Mouse (Mus musculus): ENCODE data around the gene Sdc4. TPM values are rescaled to one million over a fixed set of nuclear protein-coding genes. Genes with fewer than 3 reads are reported as not detected.

Gene Sdc4
- total RNA-seq, 1 experiment from 2014 or later, result 16.6 TPM

GRCm38 (mm10) chr2:164453047-164453757, 9.5 kb upstream of the Sdc4 start:
- ATAC-seq (replicated peaks; ENCODE audit: insufficient number of reproducible peaks, low FRiP score, low TSS enrichment, poor library complexity, severe bottlenecking), result no peak

- ATAC-seq (replicated peaks; ENCODE audit: insufficient number of reproducible peaks, low FRiP score, low TSS enrichment, poor library complexity, severe bottlenecking), result no peak
These were observed 8.5 kb upstream of the Sdc4 start for GRCm38 (mm10) chr2:164452000-164452676.

- no peak for ATAC-seq (replicated peaks; ENCODE audit: insufficient number of reproducible peaks, low FRiP score, low TSS enrichment, poor library complexity, severe bottlenecking)
These were observed 5.8 kb upstream of the Sdc4 start for GRCm38 (mm10) chr2:164449341-164450042.

- no peak for ATAC-seq (replicated peaks; ENCODE audit: insufficient number of reproducible peaks, low FRiP score, low TSS enrichment, poor library complexity, severe bottlenecking)
These were observed 5.2 kb upstream of the Sdc4 start for GRCm38 (mm10) chr2:164448921-164449320.

GRCm38 (mm10) chr2:164448140-164448539, 4.5 kb upstream of the Sdc4 start:
- no peak for ATAC-seq (replicated peaks; ENCODE audit: insufficient number of reproducible peaks, low FRiP score, low TSS enrichment, poor library complexity, severe bottlenecking)

- ATAC-seq (replicated peaks; ENCODE audit: insufficient number of reproducible peaks, low FRiP score, low TSS enrichment, poor library complexity, severe bottlenecking), result no peak
These were observed 2.4 kb upstream of the Sdc4 start for GRCm38 (mm10) chr2:164446086-164446469.

GRCm38 (mm10) chr2:164445399-164446085, 1.9 kb upstream of the Sdc4 start:
- no peak for ATAC-seq (replicated peaks; ENCODE audit: insufficient number of reproducible peaks, low FRiP score, low TSS enrichment, poor library complexity, severe bottlenecking)

GRCm38 (mm10) chr2:164444701-164445100, 1.0 kb upstream of the Sdc4 start:
- ATAC-seq (replicated peaks; ENCODE audit: insufficient number of reproducible peaks, low FRiP score, low TSS enrichment, poor library complexity, severe bottlenecking), result no peak

- 0 out of 2 replicates have a peak, but pooled peaks have one; percentile 32 for ATAC-seq (replicated peaks; ENCODE audit: insufficient number of reproducible peaks, low FRiP score, low TSS enrichment, poor library complexity, severe bottlenecking)
These were observed 643 bp downstream of the Sdc4 start for GRCm38 (mm10) chr2:164443051-164443437.

GRCm38 (mm10) chr2:164442315-164443050, 1.2 kb downstream of the Sdc4 start:
- ATAC-seq (replicated peaks; ENCODE audit: insufficient number of reproducible peaks, low FRiP score, low TSS enrichment, poor library complexity, severe bottlenecking), result no peak

GRCm38 (mm10) chr2:164441731-164442130, 2.0 kb downstream of the Sdc4 start:
- no peak for ATAC-seq (replicated peaks; ENCODE audit: insufficient number of reproducible peaks, low FRiP score, low TSS enrichment, poor library complexity, severe bottlenecking)

- peak; percentile 71; the same call in 1 of the 2 replicates for ATAC-seq (replicated peaks; ENCODE audit: insufficient number of reproducible peaks, low FRiP score, low TSS enrichment, poor library complexity, severe bottlenecking)
These were observed 2.5 kb downstream of the Sdc4 start for GRCm38 (mm10) chr2:164441155-164441554.

GRCm38 (mm10) chr2:164440314-164440713, 3.4 kb downstream of the Sdc4 start:
- no peak for ATAC-seq (replicated peaks; ENCODE audit: insufficient number of reproducible peaks, low FRiP score, low TSS enrichment, poor library complexity, severe bottlenecking)

- ATAC-seq (replicated peaks; ENCODE audit: insufficient number of reproducible peaks, low FRiP score, low TSS enrichment, poor library complexity, severe bottlenecking), result no peak
These were observed 4.7 kb downstream of the Sdc4 start for GRCm38 (mm10) chr2:164439001-164439421.

- no peak for ATAC-seq (replicated peaks; ENCODE audit: insufficient number of reproducible peaks, low FRiP score, low TSS enrichment, poor library complexity, severe bottlenecking)
These were observed 5.4 kb downstream of the Sdc4 start for GRCm38 (mm10) chr2:164438257-164438656.

GRCm38 (mm10) chr2:164437710-164438109, 6.0 kb downstream of the Sdc4 start:
- no peak for ATAC-seq (replicated peaks; ENCODE audit: insufficient number of reproducible peaks, low FRiP score, low TSS enrichment, poor library complexity, severe bottlenecking)

GRCm38 (mm10) chr2:164436961-164437360, 6.7 kb downstream of the Sdc4 start:
- no peak for ATAC-seq (replicated peaks; ENCODE audit: insufficient number of reproducible peaks, low FRiP score, low TSS enrichment, poor library complexity, severe bottlenecking)

- ATAC-seq (replicated peaks; ENCODE audit: insufficient number of reproducible peaks, low FRiP score, low TSS enrichment, poor library complexity, severe bottlenecking), result no peak
These were observed 7.3 kb downstream of the Sdc4 start for GRCm38 (mm10) chr2:164436215-164436913.
